Mouse (Mus musculus): ENCODE data around the gene Prpf4b.
"Not testable (repeated sequence)": the region's sequence is repeated elsewhere in the genome, so short reads cannot be mapped to it uniquely, and the experiment has no call there.

Prpf4b gene

GRCm38 (mm10) chr13:34875166-34875710, at the start of gene Prpf4b:
TSS of gene Prpf4b (plus strand) at chr13:34875302.
- peak; percentile 92 for DNase-seq (ENCODE audit: extremely low spot score)

GRCm38 (mm10) chr13:34826760-34827690, 48.1 kb upstream of the Prpf4b start:
- DNase-seq (ENCODE audit: extremely low spot score) = no peak

DNA sequence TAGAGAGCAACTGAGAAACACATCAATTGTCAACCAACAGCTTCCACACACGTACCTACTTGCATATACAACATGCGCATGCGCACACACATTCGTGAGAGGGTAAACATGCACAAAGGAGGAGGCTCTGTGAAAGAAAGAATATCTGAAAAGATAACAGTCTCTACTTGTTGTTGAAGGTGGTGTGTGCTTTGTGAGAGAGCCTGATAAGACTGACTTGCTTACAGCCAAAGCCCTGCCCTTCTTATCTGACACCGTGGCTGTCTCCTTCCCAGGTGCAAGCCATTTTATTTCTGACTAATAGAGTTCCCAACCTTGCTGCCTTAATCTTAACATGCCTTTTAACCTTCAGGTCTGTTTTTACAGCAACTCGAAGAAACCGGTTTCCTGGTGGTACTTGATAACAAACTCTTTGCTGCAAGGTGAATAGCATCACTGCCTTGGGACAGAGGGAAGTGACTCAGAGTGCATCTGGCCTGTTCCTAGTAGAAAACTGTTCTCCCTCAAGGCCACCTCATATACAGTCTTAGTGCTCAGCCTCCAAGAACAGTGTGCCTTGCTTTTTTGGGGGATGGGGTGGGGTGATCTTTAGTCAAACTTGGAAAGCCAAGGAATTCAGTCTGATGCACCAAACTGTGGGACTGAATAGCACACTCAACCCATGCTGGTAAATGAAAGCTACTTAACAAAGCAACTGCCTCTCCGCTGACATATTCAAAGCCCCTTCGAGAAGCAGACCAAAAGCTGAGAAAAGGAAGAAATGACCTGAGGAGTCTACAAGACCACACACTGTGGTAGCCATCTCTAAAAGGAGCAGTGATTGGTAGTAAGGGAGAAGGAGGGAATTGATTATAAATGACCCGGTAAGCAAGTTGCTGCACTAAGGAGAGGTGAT, 46.9 kb upstream of the Prpf4b start:
- DNase-seq (ENCODE audit: extremely low spot score) = no peak

GRCm38 (mm10) chr13:34842851-34843250, 32.3 kb upstream of the Prpf4b start:
- DNase-seq (ENCODE audit: extremely low spot score) = no peak

DNA sequence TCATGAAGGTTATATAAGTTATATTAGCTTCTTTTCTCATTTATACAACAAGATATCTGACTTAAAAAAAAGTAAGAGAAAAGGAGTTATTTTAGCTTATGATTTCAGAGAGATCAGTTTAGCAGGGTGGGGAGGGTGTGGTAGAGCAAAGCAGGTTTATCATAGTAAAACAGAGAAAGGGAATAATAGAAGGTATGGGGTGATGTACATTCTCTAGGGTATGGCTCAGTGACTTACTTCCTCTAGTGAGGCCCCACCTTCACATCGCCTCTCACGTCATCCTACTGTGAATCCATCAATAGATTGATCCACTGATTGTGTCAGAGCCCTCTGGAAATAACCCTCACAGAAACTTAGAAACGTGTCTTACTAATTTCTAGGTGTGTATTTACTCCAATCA, 24.3 kb upstream of the Prpf4b start:
- DNase-seq (ENCODE audit: extremely low spot score) = no peak

DNA sequence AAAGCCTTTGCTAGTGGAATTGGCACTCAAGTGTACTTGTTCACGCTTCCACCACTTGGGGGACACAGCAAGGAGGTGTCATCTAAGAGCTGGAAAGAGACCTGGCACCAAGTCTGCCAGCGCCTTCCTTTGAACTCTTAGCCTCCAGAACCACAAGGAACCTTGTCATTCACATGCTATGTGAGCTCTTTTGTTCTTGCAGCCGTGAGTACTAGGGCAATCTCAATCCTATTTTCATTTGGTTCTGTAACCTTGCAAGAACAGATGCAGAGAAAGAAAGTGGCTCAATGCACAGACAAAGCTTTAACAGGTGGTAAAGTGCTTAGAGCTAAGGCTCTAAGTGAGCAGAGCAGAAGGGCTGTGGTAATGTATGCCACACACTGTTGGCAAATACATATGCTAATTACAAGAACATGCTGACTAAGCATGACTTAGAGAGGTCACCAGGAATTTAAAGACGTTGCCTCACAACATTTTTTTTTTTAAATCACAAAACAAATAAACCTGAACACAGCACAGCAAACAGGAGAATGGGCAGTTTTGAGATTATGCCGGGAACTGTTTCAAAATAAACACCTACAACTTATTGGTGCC, 23.8 kb upstream of the Prpf4b start:
- no peak for DNase-seq (ENCODE audit: extremely low spot score)

GRCm38 (mm10) chr13:34857526-34857925, 17.6 kb upstream of the Prpf4b start:
- peak; percentile 17 for DNase-seq (ENCODE audit: extremely low spot score)

- DNase-seq (ENCODE audit: extremely low spot score) = no peak
Observed at GRCm38 (mm10) chr13:34859406-34859805, 15.7 kb upstream of the Prpf4b start.

DNA sequence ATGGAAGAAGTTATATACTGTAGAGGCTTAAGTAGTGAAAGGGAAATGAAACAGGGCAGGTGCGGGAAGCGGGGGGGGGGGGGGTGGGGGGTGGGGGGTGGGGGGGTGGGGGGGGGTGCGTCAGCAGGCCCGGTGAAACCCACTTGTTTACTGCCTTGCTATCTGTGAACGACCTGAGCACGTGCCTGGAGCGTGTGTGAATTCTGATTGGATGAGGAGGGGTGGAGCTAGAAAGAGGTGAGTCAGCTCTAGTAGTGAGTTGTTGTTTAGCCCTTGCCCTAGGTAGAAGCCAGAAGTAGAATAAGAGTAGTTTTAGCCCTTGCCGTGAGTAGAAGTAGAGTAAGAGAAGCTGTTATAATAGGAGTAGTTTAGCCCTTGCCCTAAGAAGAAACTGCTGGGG, 13.9 kb upstream of the Prpf4b start:
- DNase-seq (ENCODE audit: extremely low spot score) = not testable (repeated sequence)

DNA sequence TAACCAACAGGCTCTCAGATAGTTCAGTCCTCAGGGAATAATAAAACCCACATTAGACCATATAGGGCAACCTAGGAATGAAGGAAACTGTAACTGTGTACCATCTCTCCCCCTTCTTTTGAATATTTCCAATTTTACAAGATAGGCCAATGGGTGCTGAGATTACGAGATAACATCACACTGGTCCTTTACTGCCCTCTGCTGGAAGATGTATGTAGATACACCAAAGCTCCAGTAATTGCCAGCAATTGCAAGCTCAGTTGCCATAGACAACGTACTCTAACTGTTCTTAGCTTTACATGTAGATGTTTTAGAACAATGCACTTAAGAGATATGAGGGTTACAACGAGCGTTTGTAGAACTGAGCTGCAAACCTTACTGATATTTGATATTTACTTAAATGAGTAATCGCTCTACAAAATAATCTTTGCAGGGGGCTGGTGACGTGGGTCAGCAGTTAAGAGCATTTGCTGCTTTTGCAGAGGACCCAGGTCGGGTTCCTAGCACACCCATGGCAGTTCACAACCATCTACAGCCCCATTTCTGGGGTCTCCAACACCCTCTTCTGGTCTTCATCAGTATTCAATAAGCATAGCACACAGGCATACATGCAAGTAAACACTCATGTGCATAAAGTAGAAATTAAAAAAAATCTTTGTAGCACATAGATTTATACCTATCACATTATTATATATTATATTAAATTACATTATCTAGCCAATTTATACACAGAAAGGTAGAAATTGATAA, 10.5 kb upstream of the Prpf4b start:
- DNase-seq (ENCODE audit: extremely low spot score) = peak; percentile 59

- peak; percentile 93 for DNase-seq (ENCODE audit: extremely low spot score)
Observed at GRCm38 (mm10) chr13:34873801-34874681, 1.1 kb upstream of the Prpf4b start.

DNA sequence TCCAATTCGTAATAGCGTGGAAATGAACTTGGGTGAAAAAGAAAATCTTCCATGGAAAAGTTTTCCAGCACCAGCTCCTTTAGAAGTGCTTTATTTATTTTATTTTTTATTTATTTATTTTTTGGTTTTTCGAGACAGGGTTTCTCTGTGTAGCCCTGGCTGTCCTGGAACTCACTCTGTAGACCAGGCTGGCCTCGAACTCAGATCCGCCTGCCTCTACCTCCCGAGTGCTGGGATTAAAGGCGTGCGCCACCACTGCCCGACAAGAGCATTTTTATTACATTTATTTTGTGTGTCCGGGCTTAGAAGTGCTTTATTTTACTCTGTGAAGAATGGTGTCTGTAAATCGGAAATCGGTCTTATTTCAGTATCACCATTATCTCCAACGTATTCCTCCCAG, 366 bp upstream of the Prpf4b start:
- not testable (repeated sequence) for DNase-seq (ENCODE audit: extremely low spot score)

- peak; percentile 72 for DNase-seq (ENCODE audit: extremely low spot score)
Observed at GRCm38 (mm10) chr13:34875741-34876445, 791 bp downstream of the Prpf4b start.

DNA sequence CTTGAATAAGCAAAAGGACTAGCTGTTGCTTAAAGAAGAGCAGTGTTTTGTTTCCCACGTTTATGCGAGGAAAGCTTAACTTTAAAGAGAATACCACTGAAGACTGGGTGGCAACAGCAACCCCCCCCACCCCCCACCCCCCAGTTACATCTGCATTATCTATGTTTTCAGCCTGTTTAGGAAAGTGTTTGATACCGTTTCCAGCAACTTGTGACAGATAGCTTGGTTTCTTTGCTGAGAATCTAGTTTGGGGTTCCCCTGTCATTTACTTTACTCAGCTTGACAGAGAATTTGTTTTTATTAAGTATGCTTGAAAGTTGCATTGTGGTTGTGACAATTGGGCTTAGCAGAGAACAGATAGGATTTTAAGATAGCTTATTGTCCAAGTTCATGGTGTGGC, 1.4 kb downstream of the Prpf4b start:
- DNase-seq (ENCODE audit: extremely low spot score) = no peak

DNA sequence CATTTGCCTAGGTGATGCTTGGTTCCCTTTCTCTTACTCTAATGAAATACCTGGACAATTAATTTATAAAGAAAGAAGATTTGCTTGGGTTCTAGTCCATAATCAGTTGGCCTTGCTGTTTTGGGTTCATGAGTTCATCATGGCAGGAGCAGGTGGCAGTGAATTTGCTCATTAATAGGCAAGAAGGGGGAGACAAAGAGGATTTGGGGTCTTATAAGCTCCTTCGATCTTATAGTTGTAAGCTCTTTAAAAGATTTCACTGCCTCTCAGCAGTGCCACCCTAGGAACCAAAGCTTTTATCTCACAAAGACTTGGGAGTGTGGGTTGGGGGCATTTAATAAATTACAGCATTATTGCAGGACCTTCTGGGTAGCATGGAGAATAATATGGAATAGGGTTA, 17.8 kb downstream of the Prpf4b start:
- no peak for DNase-seq (ENCODE audit: extremely low spot score)

GRCm38 (mm10) chr13:34914614-34915013, 39.5 kb downstream of the Prpf4b start:
- no peak for DNase-seq (ENCODE audit: extremely low spot score)

- peak; percentile 44 for DNase-seq (ENCODE audit: extremely low spot score)
Observed at GRCm38 (mm10) chr13:34916520-34917167, 41.5 kb downstream of the Prpf4b start.

DNA sequence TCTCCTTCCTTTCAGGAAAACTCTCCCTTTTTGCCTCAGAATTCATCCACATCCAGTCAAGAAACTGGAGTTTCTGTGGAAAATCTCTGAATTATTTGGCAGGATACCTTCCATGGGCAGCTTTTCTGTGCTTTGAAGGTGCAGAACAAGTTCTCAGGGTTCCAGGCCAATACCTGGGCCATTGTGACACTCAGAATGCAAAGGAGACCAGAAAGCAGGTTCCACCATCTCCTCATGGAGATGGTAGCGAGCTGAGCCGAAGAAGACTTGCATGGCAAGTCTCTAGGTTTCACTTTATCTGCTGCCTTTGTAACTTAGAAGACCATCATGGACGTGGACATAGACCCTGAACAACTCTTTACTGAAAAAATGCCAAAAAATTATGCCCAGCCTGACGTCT, 49.1 kb downstream of the Prpf4b start, which contains the start of the genes Fam217a and 4933417A18Rik:
TSS of gene Fam217a (minus strand) at position 101 of the 400 bp plus-strand sequence.
TSS of gene 4933417A18Rik (plus strand) at position 200 of the 400 bp plus-strand sequence.
- no peak for DNase-seq (ENCODE audit: extremely low spot score)

Measured in embryo, embryonic 9.5 days (tissue).